Mouse (Mus musculus): ENCODE data around the gene Gm20388. TPM values are rescaled to one million over a fixed set of nuclear protein-coding genes. Genes with fewer than 3 reads are reported as not detected.

Gm20388 gene
- total and polyA plus RNA-seq, 2 experiments from 2014 or later, result 51.3 TPM; not detected in 1

DNA sequence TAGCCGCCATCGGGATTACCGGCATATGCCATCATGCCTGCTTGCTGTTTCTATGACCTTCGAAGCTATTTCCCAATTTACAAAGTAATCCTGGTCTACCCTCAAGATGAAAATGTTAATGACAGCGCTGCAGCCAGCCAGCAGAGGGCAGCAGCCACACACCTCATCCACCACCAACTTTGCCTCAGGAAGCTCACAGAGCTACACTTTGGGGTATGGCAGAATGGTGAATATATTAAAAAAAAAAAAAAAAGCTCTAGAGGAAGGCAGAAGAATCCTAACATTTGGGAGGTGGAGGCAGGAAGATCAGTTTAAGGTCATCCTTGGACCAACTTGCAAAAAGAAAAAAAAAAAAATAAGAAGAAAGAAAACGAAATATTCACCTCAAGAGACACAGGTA is 1939.4 kb downstream of the Gm20388 start:
- H3K4me3 ChIP-seq (ENCODE audit: low read depth, low read length), result no peak overlapping the region
- H3K36me3 ChIP-seq (ENCODE audit: insufficient read depth), result no peaks in the 10 kb centered on the region
- ATAC-seq, result peak; percentile 39; the same call in 1 of the 2 replicates
- H3K9ac ChIP-seq, result no peak overlapping the region
- WGBS, result 18% methylated on average over 6 of the region's 6 CpGs
- no peak overlapping the region for H3K4me2 ChIP-seq (ENCODE audit: low read depth)
- no peaks in the 10 kb centered on the region for H3K9me3 ChIP-seq (ENCODE audit: low read length)
- no peaks in the 10 kb centered on the region for H3K4me1 ChIP-seq (ENCODE audit: insufficient read depth)
- H3K27me3 ChIP-seq (ENCODE audit: insufficient read depth, low read length), result no peaks in the 10 kb centered on the region
- peak; percentile 88 for DNase-seq
- H3K27ac ChIP-seq (ENCODE audit: low read depth, low read length), result no peak overlapping the region
- peak; percentile 94 for TF ChIP-seq CTCF (IDR thresholded peaks at IDR 0.05; ENCODE audit: low read depth)

DNA sequence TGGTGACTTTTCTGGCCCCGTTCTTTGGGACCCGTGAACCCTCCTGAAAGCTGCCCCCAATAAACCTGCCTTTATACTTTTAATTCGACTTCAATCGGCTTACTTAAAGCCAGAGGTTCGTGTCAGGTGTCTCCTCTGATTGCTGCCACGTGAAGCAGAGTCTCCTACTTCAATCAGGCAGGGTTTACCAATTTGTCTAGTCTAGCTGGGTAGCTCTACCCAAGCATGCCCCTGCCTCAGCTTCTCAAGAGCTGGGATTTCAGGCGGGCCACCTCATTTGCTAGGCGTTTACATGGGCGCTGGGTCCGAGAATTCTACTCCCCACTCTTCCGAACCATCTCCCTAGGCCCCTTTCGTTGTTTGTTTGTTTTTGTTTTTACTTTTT is 1939.8 kb downstream of the Gm20388 start:
- Histone ChIP-seq H3K9me3 (ENCODE audit: low read length) (no peaks in the 10 kb centered on the region), H3K4me2 (ENCODE audit: low read depth) (peak overlapping the region; percentile 45), H3K4me1 (ENCODE audit: insufficient read depth) (no peaks in the 10 kb centered on the region), H3K36me3 (ENCODE audit: insufficient read depth) (no peaks in the 10 kb centered on the region), H3K9ac (no peak overlapping the region), H3K4me3 (ENCODE audit: low read depth, low read length) (no peak overlapping the region), H3K27me3 (ENCODE audit: insufficient read depth, low read length) (no peaks in the 10 kb centered on the region), H3K27ac (ENCODE audit: low read depth, low read length) (no peak overlapping the region)
- ATAC-seq (peak; percentile 2; the same call in 1 of the 2 replicates), DNase-seq (no peak)
- no peak for TF ChIP-seq CTCF (IDR thresholded peaks at IDR 0.05; ENCODE audit: low read depth)
- WGBS, result 41% methylated on average over 12 of the region's 12 CpGs

DNA sequence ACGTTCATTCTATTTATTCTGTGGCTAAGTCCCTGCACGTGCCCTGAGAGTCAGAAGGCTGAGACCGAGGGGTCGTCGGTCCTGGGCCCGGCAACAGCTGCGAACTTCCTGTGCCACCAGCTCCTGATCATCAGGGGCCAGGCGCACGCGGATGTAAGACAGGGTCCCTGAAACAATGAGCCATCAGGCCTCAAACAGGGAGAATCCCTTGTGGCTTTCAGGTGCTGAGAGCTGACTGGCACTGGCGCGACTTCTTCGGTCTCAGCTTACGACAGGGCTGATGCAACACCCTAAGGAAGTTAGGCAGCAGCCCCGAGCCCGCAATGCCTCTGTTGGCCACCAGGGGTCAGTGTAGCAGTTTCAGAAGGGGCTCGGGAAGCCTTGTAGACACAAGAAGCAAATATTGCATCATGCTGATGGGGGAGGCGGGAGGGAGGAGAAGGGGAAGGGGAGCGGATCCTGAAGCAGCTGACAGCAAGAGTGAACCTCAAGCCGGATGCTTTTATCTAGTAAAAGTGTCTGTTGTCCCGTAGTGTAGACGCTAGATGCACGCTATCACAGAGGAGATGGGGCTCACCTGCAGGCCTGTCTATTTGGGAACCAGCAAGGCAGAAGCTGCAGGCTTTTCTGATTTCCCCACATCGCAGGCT is 1940.3 kb downstream of the Gm20388 start:
- DNase-seq (peak; percentile 98), ATAC-seq (peak; percentile 93)
- Histone ChIP-seq H3K27me3 (ENCODE audit: insufficient read depth, low read length) (no peaks in the 10 kb centered on the region), H3K4me2 (ENCODE audit: low read depth) (peak overlapping the region; percentile 45), H3K27ac (ENCODE audit: low read depth, low read length) (peak overlapping the region; percentile 55), H3K9me3 (ENCODE audit: low read length) (no peaks in the 10 kb centered on the region), H3K9ac (peak overlapping the region; percentile 41; the same call in 1 of the 2 replicates), H3K36me3 (ENCODE audit: insufficient read depth) (no peaks in the 10 kb centered on the region), H3K4me3 (ENCODE audit: low read depth, low read length) (0 out of 2 replicates have a peak overlapping the region, but pooled peaks have one; percentile 3), H3K4me1 (ENCODE audit: insufficient read depth) (no peaks in the 10 kb centered on the region)
- WGBS, result 3% methylated on average over 24 of the region's 24 CpGs
- peak; percentile 100 for TF ChIP-seq CTCF (IDR thresholded peaks at IDR 0.05; ENCODE audit: low read depth)

DNA sequence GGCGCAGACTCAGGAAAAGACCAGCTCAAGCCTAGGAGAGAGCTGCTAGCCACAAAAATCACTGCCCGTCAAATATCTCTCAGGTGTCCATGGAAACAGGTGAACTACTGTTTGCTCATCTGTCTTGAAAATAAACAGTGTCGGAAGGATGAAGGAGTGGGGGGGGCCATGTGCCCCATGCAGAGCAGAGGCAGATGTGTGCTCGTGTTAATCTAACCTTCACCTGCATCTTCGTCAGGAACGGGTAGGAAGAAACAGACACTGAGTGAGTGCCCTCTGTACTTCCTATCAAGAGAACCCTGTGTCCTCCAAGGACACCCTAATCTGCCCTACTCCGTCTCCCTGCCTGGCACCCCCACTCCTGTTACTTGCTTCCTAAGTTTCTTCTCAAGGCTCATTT is 1941.1 kb downstream of the Gm20388 start:
- Histone ChIP-seq H3K4me1 (ENCODE audit: insufficient read depth) (no peaks in the 10 kb centered on the region), H3K9ac (peak overlapping the region; percentile 26; the same call in 1 of the 2 replicates), H3K36me3 (ENCODE audit: insufficient read depth) (no peaks in the 10 kb centered on the region), H3K4me2 (ENCODE audit: low read depth) (0 out of 2 replicates have a peak overlapping the region, but pooled peaks have one; percentile 45), H3K27ac (ENCODE audit: low read depth, low read length) (peak overlapping the region; percentile 55), H3K9me3 (ENCODE audit: low read length) (no peaks in the 10 kb centered on the region), H3K27me3 (ENCODE audit: insufficient read depth, low read length) (no peaks in the 10 kb centered on the region), H3K4me3 (ENCODE audit: low read depth, low read length) (no peak overlapping the region)
- TF ChIP-seq CTCF (IDR thresholded peaks at IDR 0.05; ENCODE audit: low read depth), result no peak
- DNase-seq (no peak), ATAC-seq (no peak)
- 47% methylated on average over 7 of the region's 7 CpGs for whole genome bisulfite sequencing

DNA sequence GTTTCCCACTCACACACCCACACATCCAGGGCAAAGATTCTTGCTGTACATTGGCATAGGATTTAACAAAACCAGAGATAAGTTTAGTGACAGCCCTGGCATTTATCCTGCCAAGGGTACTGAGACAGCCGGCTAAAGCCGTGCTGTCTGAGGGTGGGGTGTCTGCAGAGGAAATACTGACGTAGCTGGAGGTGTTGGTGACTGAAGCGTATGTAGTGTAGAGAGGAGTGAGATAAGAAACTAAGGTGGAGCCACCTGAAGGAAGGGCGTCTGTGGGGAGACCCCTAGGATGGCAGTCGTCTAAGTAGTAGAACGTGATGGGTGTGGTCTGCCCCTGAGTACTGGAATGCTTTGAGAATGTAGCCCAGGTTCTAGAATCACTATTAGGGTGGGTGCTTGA is 1941.8 kb downstream of the Gm20388 start:
- H3K4me2 ChIP-seq (ENCODE audit: low read depth), result no peak overlapping the region
- H3K4me1 ChIP-seq (ENCODE audit: insufficient read depth), result no peaks in the 10 kb centered on the region
- ATAC-seq (no peak), DNase-seq (no peak)
- H3K9me3 ChIP-seq (ENCODE audit: low read length), result no peaks in the 10 kb centered on the region
- no peak for TF ChIP-seq CTCF (IDR thresholded peaks at IDR 0.05; ENCODE audit: low read depth)
- H3K9ac ChIP-seq, result no peak overlapping the region
- H3K36me3 ChIP-seq (ENCODE audit: insufficient read depth), result no peaks in the 10 kb centered on the region
- WGBS, result 64% methylated on average over 7 of the region's 7 CpGs
- no peak overlapping the region for H3K27ac ChIP-seq (ENCODE audit: low read depth, low read length)
- no peak overlapping the region for H3K4me3 ChIP-seq (ENCODE audit: low read depth, low read length)
- no peaks in the 10 kb centered on the region for H3K27me3 ChIP-seq (ENCODE audit: insufficient read depth, low read length)

DNA sequence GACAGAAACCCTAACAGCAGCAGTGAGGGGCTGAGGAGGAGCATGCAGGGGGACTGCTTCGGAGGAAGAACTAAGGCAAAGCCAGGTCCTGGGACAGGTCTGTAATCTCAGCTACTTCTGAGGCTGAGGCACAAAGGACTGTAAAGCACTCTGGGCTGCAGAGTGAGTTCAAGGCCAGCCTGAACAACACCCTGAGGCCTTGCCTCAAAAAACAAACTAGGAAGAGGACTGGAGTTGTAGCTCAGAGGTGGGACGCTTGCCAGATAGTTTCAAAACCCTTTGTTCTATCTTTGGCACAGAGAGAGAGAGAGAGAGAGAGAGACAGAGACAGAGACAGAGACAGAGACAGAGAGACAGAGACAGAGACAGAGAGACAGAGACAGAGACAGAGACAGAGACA is 1942.9 kb downstream of the Gm20388 start:
- ATAC-seq, result no peak
- whole genome bisulfite sequencing, result 74% methylated on average over 2 of the region's 2 CpGs
- H3K36me3 ChIP-seq (ENCODE audit: insufficient read depth), result no peaks in the 10 kb centered on the region
- no peaks in the 10 kb centered on the region for H3K9me3 ChIP-seq (ENCODE audit: low read length)
- no peak overlapping the region for H3K27ac ChIP-seq (ENCODE audit: low read depth, low read length)
- no peak overlapping the region for H3K9ac ChIP-seq
- no peak for DNase-seq
- H3K4me2 ChIP-seq (ENCODE audit: low read depth), result no peak overlapping the region
- H3K4me3 ChIP-seq (ENCODE audit: low read depth, low read length), result no peak overlapping the region
- H3K4me1 ChIP-seq (ENCODE audit: insufficient read depth), result no peaks in the 10 kb centered on the region
- TF ChIP-seq CTCF (IDR thresholded peaks at IDR 0.05; ENCODE audit: low read depth), result no peak
- no peaks in the 10 kb centered on the region for H3K27me3 ChIP-seq (ENCODE audit: insufficient read depth, low read length)

DNA sequence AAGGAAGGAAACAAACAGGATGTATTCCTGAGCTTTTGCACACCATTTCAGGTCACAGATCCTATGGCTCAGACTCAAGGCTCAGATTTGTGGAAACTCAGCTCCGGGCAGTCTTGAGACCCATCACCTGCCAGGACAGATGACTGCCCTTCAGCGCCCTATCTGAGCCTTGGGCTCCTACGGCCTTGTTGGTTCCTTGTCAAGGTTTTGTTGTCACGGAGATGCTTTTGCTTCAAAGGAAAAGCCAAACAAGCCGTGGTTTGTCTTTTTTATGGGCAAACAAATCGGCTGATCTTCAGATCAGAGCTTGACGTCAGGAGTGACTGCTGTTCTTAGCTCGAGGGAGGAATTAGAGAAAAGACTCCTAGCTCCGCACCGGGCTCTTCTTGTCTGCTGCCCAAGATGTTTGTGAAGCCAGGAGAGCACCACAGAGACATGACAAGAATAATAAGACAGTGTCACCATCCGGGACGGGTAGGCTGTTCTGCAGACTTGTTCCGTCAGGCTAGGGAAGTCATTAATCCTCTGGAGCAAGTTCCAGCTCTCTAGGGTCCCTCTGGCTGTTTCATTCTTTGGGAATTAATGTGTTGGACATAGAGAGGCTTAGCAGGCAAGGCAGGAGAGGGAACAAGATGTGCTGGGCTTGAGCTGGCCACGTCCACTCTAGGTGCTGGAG is 1945.6 kb downstream of the Gm20388 start:
- 83% methylated on average over 14 of the region's 14 CpGs for WGBS
- Histone ChIP-seq H3K9ac (no peak overlapping the region), H3K4me3 (ENCODE audit: low read depth, low read length) (no peak overlapping the region), H3K36me3 (ENCODE audit: insufficient read depth) (no peaks in the 10 kb centered on the region), H3K4me1 (ENCODE audit: insufficient read depth) (no peaks in the 10 kb centered on the region), H3K9me3 (ENCODE audit: low read length) (no peaks in the 10 kb centered on the region), H3K4me2 (ENCODE audit: low read depth) (no peak overlapping the region), H3K27me3 (ENCODE audit: insufficient read depth, low read length) (no peaks in the 10 kb centered on the region), H3K27ac (ENCODE audit: low read depth, low read length) (no peak overlapping the region)
- DNase-seq (no peak), ATAC-seq (no peak)
- no peak for TF ChIP-seq CTCF (IDR thresholded peaks at IDR 0.05; ENCODE audit: low read depth)

All from forebrain, postnatal 0 days (tissue).